Comparison of ENCODE assay signal across 8 mouse cellular contexts in the genomic region with DNA sequence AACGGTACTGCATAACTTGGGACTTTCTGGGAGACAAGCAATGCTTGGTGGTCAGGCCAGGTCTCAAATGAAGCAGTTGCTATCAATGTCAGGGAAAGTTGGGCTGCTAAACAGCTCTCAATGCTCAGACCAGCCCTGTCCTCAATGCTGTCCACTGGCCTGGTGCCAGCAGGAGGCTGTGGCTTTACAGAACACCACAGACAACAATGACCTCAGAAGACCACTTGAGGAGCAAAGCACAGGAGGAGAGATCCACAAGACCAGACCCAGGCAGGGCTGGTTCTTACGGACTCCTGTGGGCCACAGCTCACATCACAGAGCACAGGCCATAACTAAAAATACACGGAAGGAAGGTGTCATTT. TPM values are rescaled to one million over a fixed set of nuclear protein-coding genes. Genes with fewer than 3 reads are reported as not detected.
DNase-seq lines count a peak whose midpoint lies in the region.

No protein-coding gene starts in this region.

- DNase-seq in cerebellum, postnatal 10 days, result peak; percentile 72 to 75
- no peak for DNase-seq in cerebellum, adult 11-12 months
- DNase-seq in ovary, postnatal 36 days (ENCODE audit: low spot score), result peak; percentile 48
- DNase-seq in ovary, postnatal 10 days (ENCODE audit: low spot score), result no peak
- peak; percentile 76 for DNase-seq in heart, postnatal 4 days
- peak; percentile 67 for DNase-seq in lung, postnatal 36 days
- no peak for DNase-seq in right cerebral cortex, postnatal 36 days (ENCODE audit: low spot score in 2 of 2)
- no peak for DNase-seq in embryo, embryonic 10.5 days (ENCODE audit: low spot score)

RNA-seq across cellular contexts. Expression of gene Fam53b, which starts 59.3 kb away (rescaled TPM):
- 10 to 100 TPM; 29.6 to 38.3 TPM for total RNA-seq in heart, postnatal 4 days (2021)

Comparison
In these comparisons a context has a peak if more than half of its experiments do, and no peak if none do; other contexts are left out.
1. DNase-seq: peak in cerebellum, postnatal 10 days (2 of 2), ovary, postnatal 36 days (single experiment), heart, postnatal 4 days (single experiment) and lung, postnatal 36 days (single experiment); none in cerebellum, adult 11-12 months (single experiment), ovary, postnatal 10 days (single experiment), right cerebral cortex, postnatal 36 days (0 of 2) and embryo, embryonic 10.5 days (single experiment).